Mouse (Mus musculus) neural tube, embryonic 12.5 days (tissue): Measurements from ENCODE around the gene Aldh4a1. TPM values are rescaled to one million over a fixed set of nuclear protein-coding genes. Genes with fewer than 3 reads are reported as not detected.
A peak's percentile ranks its signal among the peaks of the same experiment; 100 is the strongest.

Experiments used
- ATAC-seq: fragments of 200-750 bp; cut with Nextera tagmentation; 2 replicates; pipeline ENCODE4 v1.8.0; 2017; ENCODE audit warnings: low read depth, mild to moderate bottlenecking, moderate TSS enrichment, moderate library complexity; ENCODE audit not compliant: low FRiP score
- H3K27ac ChIP-seq: fragments of 300-500 bp; sonication (generic); 2 replicates; pipeline ENCODE4 v1.5.1; 2016
- H3K27me3 ChIP-seq: fragments of 300-500 bp; sonication (generic); replicated peaks from 2 replicates; pipeline ENCODE4 v1.6.1; 2016; ENCODE audit warnings: mild to moderate bottlenecking
- H3K36me3 ChIP-seq: fragments of 300-500 bp; sonication (generic); 2 replicates; pipeline ENCODE4 v1.6.1; 2016; ENCODE audit warnings: mild to moderate bottlenecking
- H3K4me1 ChIP-seq: fragments of 300-500 bp; sonication (generic); 2 replicates; pipeline ENCODE4 v1.6.1; 2016
- H3K4me2 ChIP-seq: fragments of 300-500 bp; sonication (generic); replicated peaks from 2 replicates; pipeline ENCODE4 v1.6.1; 2016; ENCODE audit warnings: mild to moderate bottlenecking
- H3K4me3 ChIP-seq: fragments of 300-500 bp; sonication (generic); 2 replicates; pipeline ENCODE4 v1.5.1; 2016
- H3K9ac ChIP-seq: fragments of 300-500 bp; sonication (generic); 2 replicates; pipeline ENCODE4 v1.6.1; 2016; ENCODE audit warnings: mild to moderate bottlenecking
- H3K9me3 ChIP-seq: fragments of 300-500 bp; sonication (generic); 2 replicates; pipeline ENCODE4 v1.6.1; 2016; ENCODE audit warnings: mild to moderate bottlenecking
- WGBS: fragments of 180-500 bp; shearing (Covaris S2); methylation state at CpG from one replicate; pipeline ENCODE4 v1.1.7; 2016; 5-methylcytosine and 5-hydroxymethylcytosine counted together
- polyA plus RNA-seq: library from polyadenylated mRNA; unstranded; fragments of >200 nt; fragmentation: Nextera tagmentation; extraction: Ambion mirVana; gene quantifications from 2 replicates; pipeline ENCODE4 v1.2.1, GENCODE M21; 2016

Aldh4a1 gene
- polyA plus RNA-seq, 1 experiment from 2014 or later = 21.6 TPM

DNA sequence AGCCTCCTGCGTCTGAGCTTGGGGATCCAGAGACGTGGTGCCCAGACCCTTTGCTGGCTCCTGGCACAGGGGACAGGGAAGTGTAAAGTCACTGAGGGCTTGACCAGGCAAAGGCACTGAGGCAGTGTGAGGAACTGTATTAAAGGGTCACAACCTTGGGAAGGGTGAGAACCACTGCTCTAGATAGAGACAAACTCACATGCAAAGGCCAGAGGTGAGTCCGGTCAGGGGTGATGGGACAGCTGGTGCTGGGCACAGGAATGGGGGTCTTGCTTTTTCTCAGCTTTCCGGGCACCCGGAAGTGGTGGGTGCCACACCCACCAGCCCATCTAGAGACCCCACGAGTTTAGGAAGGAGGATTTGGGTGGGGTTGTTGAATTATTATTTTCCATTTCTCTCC lies 29.3 kb upstream of the Aldh4a1 start:
- Histone ChIP-seq H3K4me1 (peaks cover 61% of the 10 kb centered on the region), H3K4me3 (no peak overlapping the region), H3K9me3 (no peaks in the 10 kb centered on the region), H3K4me2 (no peak overlapping the region), H3K36me3 (no peaks in the 10 kb centered on the region), H3K27me3 (no peaks in the 10 kb centered on the region), H3K9ac (no peak overlapping the region), H3K27ac (no peak overlapping the region)
- 72% methylated on average over 6 of the region's 6 CpGs for WGBS
- no peak for ATAC-seq

GRCm38 (mm10) chr4:139594062-139594461 lies 28.6 kb upstream of the Aldh4a1 start:
- Histone ChIP-seq H3K9ac (no peak overlapping the region), H3K4me1 (peaks cover 68% of the 10 kb centered on the region), H3K4me2 (no peak overlapping the region), H3K36me3 (no peaks in the 10 kb centered on the region), H3K4me3 (no peak overlapping the region), H3K27ac (no peak overlapping the region), H3K9me3 (no peaks in the 10 kb centered on the region), H3K27me3 (no peaks in the 10 kb centered on the region)
- 61% methylated on average over 3 of the region's 3 CpGs for WGBS
- ATAC-seq = no peak

- H3K9ac ChIP-seq = peak overlapping the region; percentile 10; the same call in 1 of the 2 replicates
- H3K27ac ChIP-seq = no peak overlapping the region
- H3K4me3 ChIP-seq = no peak overlapping the region
- no peaks in the 10 kb centered on the region for H3K36me3 ChIP-seq
- H3K9me3 ChIP-seq = no peaks in the 10 kb centered on the region
- peak overlapping the region; percentile 50 for H3K4me2 ChIP-seq
- H3K4me1 ChIP-seq = peaks cover 66% of the 10 kb centered on the region
- no peak for ATAC-seq
- H3K27me3 ChIP-seq = no peaks in the 10 kb centered on the region
- 19% methylated on average over 9 of the region's 9 CpGs for WGBS
These were observed 26.0 kb upstream of the Aldh4a1 start for GRCm38 (mm10) chr4:139596715-139597114.

DNA sequence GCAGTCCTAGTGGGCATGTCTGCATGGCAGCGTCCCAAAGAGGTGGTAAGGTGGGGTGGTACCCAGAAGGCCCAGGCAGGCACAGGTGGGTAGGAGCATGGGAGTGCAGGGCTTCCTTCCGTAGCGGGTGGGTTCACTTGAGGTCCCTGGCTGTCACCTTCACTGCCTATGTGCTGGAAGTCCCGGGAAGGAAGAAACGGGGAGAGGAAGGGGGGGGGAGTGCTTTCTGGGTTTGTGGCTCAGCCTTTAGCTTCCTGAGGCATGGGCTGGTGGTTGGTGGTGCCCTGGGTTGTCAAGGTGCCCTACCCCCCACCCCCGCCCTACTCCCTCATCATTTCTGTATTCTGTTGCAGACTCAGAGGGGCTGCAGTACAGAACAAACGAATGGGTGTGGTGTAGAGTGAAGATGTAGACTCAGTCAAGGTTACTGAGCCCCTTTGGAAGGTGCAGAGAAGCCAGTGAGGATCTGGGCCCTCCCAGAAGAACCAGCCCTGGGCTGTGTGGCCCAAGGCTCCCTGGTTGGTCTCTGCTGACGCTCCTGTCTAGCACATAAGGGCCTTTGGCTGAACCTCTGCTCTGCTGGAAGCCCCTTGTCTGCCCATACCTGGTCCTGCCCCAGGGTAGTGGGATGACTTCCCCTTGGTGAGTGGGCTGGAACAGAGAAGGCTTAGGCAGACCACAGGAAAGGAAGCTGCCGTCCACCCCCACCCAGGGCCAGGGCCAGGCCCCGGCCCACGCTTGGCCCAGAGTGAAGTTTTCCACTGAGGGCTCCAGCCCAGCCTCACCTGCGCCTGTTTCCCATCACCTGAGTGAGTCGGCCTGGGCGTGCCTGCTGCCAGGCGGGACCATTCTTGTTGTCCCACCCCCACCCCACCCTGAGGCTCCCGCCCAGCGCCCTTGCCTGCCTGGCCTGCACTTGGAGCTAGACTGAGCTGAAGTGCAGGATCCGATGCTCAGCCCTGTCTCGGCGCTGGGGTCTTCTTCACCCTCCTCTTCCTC lies 25.1 kb upstream of the Aldh4a1 start:
- peaks cover 72% of the 10 kb centered on the region for H3K4me1 ChIP-seq
- no peak overlapping the region for H3K4me3 ChIP-seq
- no peak for ATAC-seq
- peak overlapping the region; percentile 50 for H3K4me2 ChIP-seq
- no peaks in the 10 kb centered on the region for H3K9me3 ChIP-seq
- peak overlapping the region; percentile 33 for H3K9ac ChIP-seq
- H3K27me3 ChIP-seq = no peaks in the 10 kb centered on the region
- 57% methylated on average over 20 of the region's 20 CpGs for WGBS
- H3K36me3 ChIP-seq = no peaks in the 10 kb centered on the region
- peak overlapping the region; percentile 58 for H3K27ac ChIP-seq

DNA sequence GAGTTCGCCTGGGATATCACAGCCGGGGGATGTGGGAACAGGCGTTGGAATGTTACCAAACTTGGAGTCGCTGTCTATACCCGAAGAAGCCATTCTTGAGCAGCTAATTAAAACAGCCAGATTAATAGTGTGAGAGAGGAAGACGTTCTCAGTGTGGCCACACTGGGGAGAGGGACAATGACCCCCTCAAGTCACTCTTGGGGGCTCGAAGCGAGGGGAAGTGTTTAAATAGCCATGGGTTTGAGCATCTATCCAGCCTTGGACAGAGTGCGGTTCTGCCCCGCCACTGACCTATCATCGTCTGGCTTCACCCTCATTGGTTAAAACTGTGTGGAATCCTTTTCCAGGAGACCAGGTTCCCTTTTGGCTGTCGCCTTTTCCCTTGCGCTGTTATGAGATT lies 24.3 kb upstream of the Aldh4a1 start:
- H3K4me1 ChIP-seq = peaks cover 73% of the 10 kb centered on the region
- no peak for ATAC-seq
- 27% methylated on average over 13 of the region's 13 CpGs for WGBS
- no peak overlapping the region for H3K4me3 ChIP-seq
- H3K9me3 ChIP-seq = no peaks in the 10 kb centered on the region
- no peaks in the 10 kb centered on the region for H3K27me3 ChIP-seq
- peak overlapping the region; percentile 44 for H3K9ac ChIP-seq
- peak overlapping the region; percentile 50 for H3K4me2 ChIP-seq
- H3K27ac ChIP-seq = peak overlapping the region; percentile 58; the same call in 1 of the 2 replicates
- no peaks in the 10 kb centered on the region for H3K36me3 ChIP-seq

GRCm38 (mm10) chr4:139598950-139599518 lies 23.6 kb upstream of the Aldh4a1 start:
- peak overlapping the region; percentile 44; the same call in 1 of the 2 replicates for H3K9ac ChIP-seq
- H3K27ac ChIP-seq = peak overlapping the region; percentile 58
- no peaks in the 10 kb centered on the region for H3K36me3 ChIP-seq
- no peak overlapping the region for H3K4me3 ChIP-seq
- H3K4me1 ChIP-seq = peaks cover 73% of the 10 kb centered on the region
- no peaks in the 10 kb centered on the region for H3K27me3 ChIP-seq
- peak; percentile 33 for ATAC-seq
- H3K4me2 ChIP-seq = peak overlapping the region; percentile 50
- WGBS = 3% methylated on average over 12 of the region's 12 CpGs
- no peaks in the 10 kb centered on the region for H3K9me3 ChIP-seq

GRCm38 (mm10) chr4:139601519-139602356 lies 20.9 kb upstream of the Aldh4a1 start:
- Histone ChIP-seq H3K9me3 (no peaks in the 10 kb centered on the region), H3K9ac (no peak overlapping the region), H3K4me3 (no peak overlapping the region), H3K4me1 (peaks cover 52% of the 10 kb centered on the region), H3K36me3 (peaks cover 22% of the 10 kb centered on the region), H3K27me3 (no peaks in the 10 kb centered on the region), H3K4me2 (no peak overlapping the region), H3K27ac (0 out of 2 replicates have a peak overlapping the region, but pooled peaks have one; percentile 26)
- no peak for ATAC-seq
- WGBS = 65% methylated on average over 7 of the region's 7 CpGs

GRCm38 (mm10) chr4:139602357-139603244 lies 20.1 kb upstream of the Aldh4a1 start, which contains the start of gene Gm21969:
Gm21969 (plus strand) TSS chr4:139603186.
- H3K4me3 ChIP-seq = no peak within 1 kb of the TSS
- H3K4me2 ChIP-seq = no peak within 1 kb of the TSS
- peaks cover 43% of the 10 kb centered on the region for H3K4me1 ChIP-seq
- no peak for ATAC-seq
- H3K27me3 ChIP-seq = no peaks in the 10 kb centered on the region
- H3K36me3 ChIP-seq = peaks cover 30% of the 10 kb centered on the region
- H3K27ac ChIP-seq = 0 out of 2 replicates have a peak within 1 kb of the TSS, but pooled peaks have one; percentile 26
- H3K9ac ChIP-seq = no peak within 1 kb of the TSS
- WGBS = 52% methylated on average over 14 of the region's 14 CpGs
- H3K9me3 ChIP-seq = no peaks in the 10 kb centered on the region

DNA sequence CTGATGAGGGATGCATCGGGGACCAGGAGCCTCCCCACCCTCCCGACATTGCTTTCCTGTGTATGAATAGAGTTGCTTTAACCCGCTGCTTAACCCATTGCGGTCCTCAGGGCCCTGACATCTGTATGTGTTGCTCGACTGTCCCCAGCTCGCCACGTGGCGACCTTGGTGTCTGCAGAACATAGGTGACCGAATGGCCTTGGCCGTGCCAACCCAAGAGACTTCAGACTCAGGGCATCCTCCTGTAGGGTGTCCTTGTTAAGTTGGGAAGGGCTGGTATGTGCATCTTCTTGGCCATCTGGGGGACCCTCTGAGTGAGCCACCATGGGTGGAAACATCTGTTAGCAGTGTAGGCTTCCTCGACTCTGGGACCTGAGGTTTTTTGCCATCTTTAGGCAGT lies 17.4 kb upstream of the Aldh4a1 start:
- WGBS = 90% methylated on average over 11 of the region's 11 CpGs
- no peak for ATAC-seq

GRCm38 (mm10) chr4:139606732-139607131 lies 15.9 kb upstream of the Aldh4a1 start:
- H3K27ac ChIP-seq = no peak overlapping the region
- no peak for ATAC-seq
- 93% methylated on average over 5 of the region's 5 CpGs for WGBS

More for the DNA sequence above, 17.4 kb upstream of the Aldh4a1 start:
- peaks cover 17% of the 10 kb centered on the region for H3K4me1 ChIP-seq
- no peak overlapping the region for H3K27ac ChIP-seq
- H3K4me3 ChIP-seq = no peak overlapping the region
- H3K9ac ChIP-seq = no peak overlapping the region
- peaks cover 38% of the 10 kb centered on the region for H3K36me3 ChIP-seq
- H3K9me3 ChIP-seq = no peaks in the 10 kb centered on the region
- H3K27me3 ChIP-seq = no peaks in the 10 kb centered on the region
- H3K4me2 ChIP-seq = no peak overlapping the region

DNA sequence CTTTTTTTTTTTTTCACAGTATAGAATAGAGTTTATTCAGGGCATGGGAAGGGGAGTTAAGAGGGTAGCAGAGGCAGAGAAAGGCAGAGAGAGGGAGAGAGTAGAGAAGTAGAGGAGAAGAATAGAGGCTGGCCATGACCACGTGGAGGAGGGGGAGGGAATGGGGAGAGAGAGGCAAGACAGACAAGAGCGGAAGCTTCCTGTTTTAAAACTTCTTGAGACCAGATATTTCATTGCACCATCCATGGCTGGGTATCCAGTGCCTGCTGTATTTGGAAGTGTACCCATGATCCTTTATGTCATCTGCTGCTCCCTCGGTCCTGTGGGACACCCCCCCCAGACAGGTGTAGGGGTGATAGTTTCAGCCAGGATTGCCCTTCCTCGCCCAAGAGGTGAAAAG lies 13.7 kb upstream of the Aldh4a1 start:
- H3K36me3 ChIP-seq = peaks cover 53% of the 10 kb centered on the region
- WGBS = 75% methylated on average over 4 of the region's 4 CpGs
- H3K9ac ChIP-seq = no peak overlapping the region
- no peak overlapping the region for H3K4me3 ChIP-seq
- peaks cover 10% of the 10 kb centered on the region for H3K4me1 ChIP-seq
- no peaks in the 10 kb centered on the region for H3K27me3 ChIP-seq
- H3K9me3 ChIP-seq = peaks cover 5% of the 10 kb centered on the region; the same call in 1 of the 2 replicates
- no peak overlapping the region for H3K27ac ChIP-seq
- ATAC-seq = no peak
- H3K4me2 ChIP-seq = no peak overlapping the region

More at GRCm38 (mm10) chr4:139606732-139607131, 15.9 kb upstream of the Aldh4a1 start:
- Histone ChIP-seq H3K27me3 (no peaks in the 10 kb centered on the region), H3K4me3 (no peak overlapping the region), H3K9ac (no peak overlapping the region), H3K4me1 (peaks cover 19% of the 10 kb centered on the region), H3K4me2 (no peak overlapping the region), H3K9me3 (no peaks in the 10 kb centered on the region), H3K36me3 (peaks cover 38% of the 10 kb centered on the region)
